Mouse (Mus musculus): ENCODE data around the gene Dtnb. TPM values are rescaled to one million over a fixed set of nuclear protein-coding genes. Genes with fewer than 3 reads are reported as not detected.

The Dtnb gene
- polyA plus RNA-seq, 1 experiment from 2014 or later, result 43.7 TPM

DNA sequence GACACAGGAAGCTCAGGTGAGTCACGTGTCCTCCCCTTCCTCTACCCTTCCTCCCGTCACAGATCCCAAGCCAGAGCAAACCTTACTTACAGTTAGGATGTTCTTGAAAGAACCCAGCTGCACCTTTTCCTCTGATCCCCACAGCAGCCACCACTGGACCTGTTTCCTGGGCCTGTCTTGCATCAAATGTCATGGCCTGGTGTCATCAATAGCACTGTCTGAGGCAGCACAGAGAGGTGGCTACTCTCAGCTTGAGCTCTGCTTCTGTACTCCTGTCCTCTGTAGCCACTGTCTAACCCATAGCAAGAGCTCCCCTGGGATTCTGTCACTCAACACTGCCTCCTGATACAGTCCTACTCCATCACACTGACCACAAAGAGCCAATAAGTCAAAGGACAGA lies 207.5 kb downstream of the Dtnb start:
- WGBS, result 59% methylated on average over 2 of the region's 2 CpGs
- peak overlapping the region; percentile 28; the same call in 1 of the 2 replicates for H3K27ac ChIP-seq
- H3K36me3 ChIP-seq, result 0 out of 2 replicates have a peak, but pooled peaks cover 5% of the 10 kb centered on the region
- no peak overlapping the region for H3K4me3 ChIP-seq
- H3K4me1 ChIP-seq, result peaks cover 50% of the 10 kb centered on the region
- H3K9me3 ChIP-seq (replicated peaks), result no peaks in the 10 kb centered on the region
- DNase-seq (ENCODE audit: low spot score), result no peak
- no peaks in the 10 kb centered on the region for H3K27me3 ChIP-seq (ENCODE audit: low read depth, poor library complexity, severe bottlenecking)

DNA sequence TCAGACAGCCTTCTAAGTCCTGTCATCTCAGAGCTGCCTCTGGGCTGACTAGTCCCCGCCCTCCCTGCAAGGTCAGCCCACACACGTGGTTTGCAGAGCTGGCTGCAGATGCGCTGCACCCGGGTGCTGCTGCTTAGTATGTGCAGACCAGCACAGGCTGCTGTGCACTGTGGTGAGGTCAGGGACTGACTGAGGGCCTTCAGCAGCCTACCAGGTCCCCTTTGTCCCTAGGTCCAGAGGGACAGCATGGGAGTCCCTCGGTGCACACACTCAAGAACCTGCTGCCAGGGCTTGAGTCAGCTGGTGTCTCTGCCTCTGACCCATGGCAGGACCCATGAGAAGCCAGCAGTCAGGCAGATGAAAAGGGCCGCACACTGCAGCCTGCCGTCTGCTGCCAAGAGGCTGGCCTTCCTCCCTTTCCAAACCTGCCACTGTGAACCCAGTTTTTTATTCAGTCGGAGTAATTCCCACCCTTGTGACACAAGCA lies 208.3 kb downstream of the Dtnb start:
- Histone ChIP-seq H3K27ac (peak overlapping the region; percentile 84), H3K4me3 (no peak overlapping the region), H3K9me3 (replicated peaks) (no peaks in the 10 kb centered on the region), H3K36me3 (0 out of 2 replicates have a peak, but pooled peaks cover 5% of the 10 kb centered on the region), H3K4me1 (peaks cover 56% of the 10 kb centered on the region), H3K27me3 (ENCODE audit: low read depth, poor library complexity, severe bottlenecking) (no peaks in the 10 kb centered on the region)
- DNase-seq (ENCODE audit: low spot score), result peak; percentile 70
- 20% methylated on average over 8 of the region's 8 CpGs for WGBS

DNA sequence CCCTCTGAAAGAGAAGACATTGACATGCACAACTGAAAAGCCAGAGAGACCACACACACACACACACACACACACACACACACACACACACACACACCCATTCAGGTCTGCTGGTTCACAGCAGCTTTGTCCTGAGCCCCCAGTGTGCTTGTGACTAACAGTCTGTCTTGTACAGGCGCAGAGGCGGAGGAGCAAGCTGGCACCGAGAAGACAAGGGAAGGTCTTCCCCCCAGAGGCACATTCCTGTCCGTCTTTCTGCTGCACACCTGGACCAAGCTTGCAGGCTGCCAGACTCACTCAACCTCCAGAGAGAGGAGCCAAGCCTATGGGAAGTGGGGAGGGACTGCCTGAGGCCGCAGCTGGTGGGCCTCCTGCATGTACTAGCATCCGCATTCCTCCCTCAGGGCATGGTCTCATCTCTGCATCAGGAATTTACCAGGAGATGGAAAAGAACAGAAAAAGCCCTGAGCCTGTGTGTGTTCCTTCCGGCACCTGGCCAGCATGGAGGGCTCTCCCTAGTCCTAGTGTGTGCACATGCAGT lies 208.8 kb downstream of the Dtnb start:
- WGBS, result 51% methylated on average over 7 of the region's 7 CpGs

DNA sequence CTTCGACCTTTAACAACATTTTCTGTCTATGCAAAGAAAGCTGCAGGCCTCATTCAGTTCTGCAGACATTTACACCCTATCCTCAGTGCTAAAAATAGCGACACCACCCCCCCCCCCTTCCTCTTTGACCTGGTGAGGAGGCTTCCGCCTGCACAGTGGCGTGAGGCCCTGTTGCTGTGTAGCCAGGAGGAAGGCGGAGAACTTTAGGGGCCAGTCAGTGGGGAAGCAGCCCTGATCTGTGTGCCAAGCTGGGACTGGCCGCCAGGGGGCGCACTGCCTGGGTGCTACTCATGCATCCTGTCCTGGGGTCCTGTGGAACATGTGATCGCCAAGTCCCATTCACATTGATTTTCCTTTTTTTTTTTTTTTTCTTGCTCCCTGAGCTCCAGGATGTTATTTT lies 209.3 kb downstream of the Dtnb start:
- H3K27me3 ChIP-seq (ENCODE audit: low read depth, poor library complexity, severe bottlenecking), result no peaks in the 10 kb centered on the region
- peak; percentile 96 for DNase-seq (ENCODE audit: low spot score)
- peak overlapping the region; percentile 12 for H3K4me3 ChIP-seq
- H3K9me3 ChIP-seq (replicated peaks), result no peaks in the 10 kb centered on the region
- no peaks in the 10 kb centered on the region for H3K36me3 ChIP-seq
- peaks cover 56% of the 10 kb centered on the region for H3K4me1 ChIP-seq
- H3K27ac ChIP-seq, result peak overlapping the region; percentile 84
- 9% methylated on average over 8 of the region's 8 CpGs for WGBS

More for the DNA sequence above, 208.8 kb downstream of the Dtnb start:
- peak overlapping the region; percentile 12 for H3K4me3 ChIP-seq
- no peaks in the 10 kb centered on the region for H3K9me3 ChIP-seq (replicated peaks)
- no peaks in the 10 kb centered on the region for H3K27me3 ChIP-seq (ENCODE audit: low read depth, poor library complexity, severe bottlenecking)
- peaks cover 56% of the 10 kb centered on the region for H3K4me1 ChIP-seq
- 0 out of 2 replicates have a peak, but pooled peaks cover 1% of the 10 kb centered on the region for H3K36me3 ChIP-seq
- peak; percentile 58 for DNase-seq (ENCODE audit: low spot score)
- H3K27ac ChIP-seq, result peak overlapping the region; percentile 84

DNA sequence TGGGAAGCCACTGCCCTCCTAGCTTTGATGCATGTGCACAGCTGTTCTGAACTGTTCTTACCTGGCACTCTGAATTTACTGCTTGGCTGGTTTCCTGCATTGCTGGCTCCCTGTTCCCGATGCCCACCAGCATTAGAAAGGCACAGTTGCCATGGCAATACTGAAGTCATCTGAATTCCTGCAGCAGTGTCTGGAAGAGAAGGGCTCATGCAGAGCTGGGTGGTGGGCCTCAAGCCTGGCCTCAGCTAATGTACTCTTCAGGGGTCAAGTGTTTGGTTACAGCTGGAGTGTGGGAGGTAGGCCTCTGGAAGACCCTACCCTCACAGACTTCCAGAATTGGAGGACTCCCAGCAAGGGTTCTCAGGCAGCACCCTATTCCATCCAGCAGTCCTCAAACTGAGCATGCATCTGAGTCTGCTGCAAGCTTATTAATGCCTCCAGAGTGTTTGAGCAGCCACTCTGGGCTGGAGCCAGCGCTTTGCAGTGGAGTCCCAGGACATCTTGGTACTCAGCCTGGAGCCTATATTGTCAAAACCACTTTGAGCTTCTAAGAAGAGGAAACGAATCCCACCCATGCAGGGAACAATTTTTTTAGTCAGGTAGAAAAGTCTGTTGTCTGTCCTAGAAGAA lies 211.1 kb downstream of the Dtnb start:
- DNase-seq (ENCODE audit: low spot score), result no peak
- 71% methylated on average over 3 of the region's 3 CpGs for WGBS
- Histone ChIP-seq H3K27me3 (ENCODE audit: low read depth, poor library complexity, severe bottlenecking) (no peaks in the 10 kb centered on the region), H3K4me1 (peaks cover 73% of the 10 kb centered on the region), H3K36me3 (no peaks in the 10 kb centered on the region), H3K9me3 (replicated peaks) (no peaks in the 10 kb centered on the region), H3K4me3 (no peak overlapping the region), H3K27ac (no peak overlapping the region; the same call in 1 of the 2 replicates)

DNA sequence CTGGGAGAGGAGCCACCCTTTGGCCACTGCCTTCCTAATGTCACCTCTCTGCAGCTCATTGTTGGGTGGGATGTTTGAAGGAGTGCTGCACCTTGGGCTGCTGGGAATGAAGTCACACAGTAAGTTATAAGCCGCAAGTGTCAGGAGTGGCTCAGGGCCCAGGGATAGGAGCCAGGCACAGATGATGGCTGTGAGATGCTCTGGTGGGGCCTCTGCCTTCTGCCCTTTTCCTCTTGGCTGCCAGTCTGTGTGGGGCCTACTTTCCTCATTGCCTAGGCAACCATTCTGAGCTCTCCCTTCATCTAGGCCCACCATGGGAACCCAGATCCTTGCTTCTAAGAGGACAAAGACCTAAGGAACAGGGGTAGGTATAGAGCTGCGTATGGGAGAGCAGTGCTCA lies 212.1 kb downstream of the Dtnb start:
- Histone ChIP-seq H3K36me3 (no peaks in the 10 kb centered on the region), H3K27me3 (ENCODE audit: low read depth, poor library complexity, severe bottlenecking) (no peaks in the 10 kb centered on the region), H3K27ac (peak overlapping the region; percentile 8; the same call in 1 of the 2 replicates), H3K4me1 (peaks cover 82% of the 10 kb centered on the region), H3K4me3 (no peak overlapping the region), H3K9me3 (replicated peaks) (no peaks in the 10 kb centered on the region)
- 93% methylated on average over 2 of the region's 2 CpGs for WGBS
- DNase-seq (ENCODE audit: low spot score), result no peak

DNA sequence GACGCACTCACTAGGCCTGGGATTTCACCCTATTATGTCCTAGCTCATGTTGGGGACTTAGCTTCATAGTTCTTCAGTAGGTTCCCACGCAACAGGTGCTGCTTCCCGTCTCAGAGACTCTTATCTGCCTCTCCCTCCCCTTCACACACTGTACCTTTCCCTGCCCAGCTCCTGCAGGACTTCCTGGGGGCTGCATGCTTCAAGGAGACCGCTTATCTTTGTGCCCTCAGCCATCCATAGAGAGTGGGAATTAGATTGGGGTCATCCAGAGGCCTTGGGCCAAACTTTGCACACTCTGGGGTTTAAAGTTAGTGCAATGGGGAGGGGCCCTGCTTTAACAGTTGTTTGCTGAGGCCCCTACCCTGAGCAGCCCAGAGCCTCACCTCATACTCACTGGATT lies 212.5 kb downstream of the Dtnb start:
- peaks cover 82% of the 10 kb centered on the region for H3K4me1 ChIP-seq
- peak overlapping the region; percentile 12; the same call in 1 of the 2 replicates for H3K27ac ChIP-seq
- DNase-seq (ENCODE audit: low spot score), result no peak
- H3K4me3 ChIP-seq, result no peak overlapping the region
- no peaks in the 10 kb centered on the region for H3K9me3 ChIP-seq (replicated peaks)
- H3K36me3 ChIP-seq, result no peaks in the 10 kb centered on the region
- H3K27me3 ChIP-seq (ENCODE audit: low read depth, poor library complexity, severe bottlenecking), result no peaks in the 10 kb centered on the region
- 66% methylated on average over 4 of the region's 4 CpGs for WGBS

DNA sequence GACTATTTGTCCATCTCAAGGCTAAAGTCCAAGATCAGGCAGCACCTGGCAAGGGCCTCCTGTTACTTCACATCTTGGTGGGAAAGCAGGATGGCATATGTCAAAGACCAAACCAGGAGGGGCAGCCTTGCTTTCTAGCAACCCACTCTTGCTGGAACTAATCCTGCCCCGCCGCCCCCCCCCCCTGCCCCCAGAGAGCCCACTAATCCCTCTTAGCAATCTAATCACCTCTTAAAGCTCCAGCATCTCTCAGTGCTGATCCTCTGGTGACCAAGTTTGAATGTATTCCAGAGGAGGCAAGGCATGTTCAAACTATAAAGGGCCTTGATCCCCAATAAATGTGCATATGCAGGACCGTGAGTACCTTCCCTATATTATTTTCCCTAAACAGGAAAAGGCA lies 214.9 kb downstream of the Dtnb start:
- H3K27ac ChIP-seq, result no peak overlapping the region
- no peak overlapping the region for H3K4me3 ChIP-seq
- WGBS, result 50% methylated on average over 3 of the region's 3 CpGs
- peaks cover 69% of the 10 kb centered on the region for H3K4me1 ChIP-seq
- no peaks in the 10 kb centered on the region for H3K36me3 ChIP-seq
- DNase-seq (ENCODE audit: low spot score), result no peak
- H3K9me3 ChIP-seq (replicated peaks), result no peaks in the 10 kb centered on the region
- no peaks in the 10 kb centered on the region for H3K27me3 ChIP-seq (ENCODE audit: low read depth, poor library complexity, severe bottlenecking)

DNA sequence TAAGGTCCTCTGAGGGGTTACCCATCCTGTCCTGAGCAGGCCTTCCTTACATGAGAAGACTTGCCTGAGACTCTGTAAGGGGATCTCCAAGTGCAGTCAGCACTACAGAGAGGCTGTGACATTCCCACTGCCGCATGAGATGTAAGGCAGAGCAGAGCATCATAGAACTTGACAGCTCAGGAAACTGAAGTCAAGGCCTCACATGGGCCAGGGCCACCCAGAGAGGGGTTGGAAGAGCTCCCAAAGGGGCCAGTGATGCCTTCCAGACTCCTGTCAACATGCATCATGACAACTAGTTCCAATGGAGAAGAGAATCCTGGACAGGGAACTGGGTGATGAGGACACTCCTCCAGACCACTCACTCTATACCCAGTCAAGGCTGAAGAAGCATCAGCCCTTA lies 215.4 kb downstream of the Dtnb start:
- no peaks in the 10 kb centered on the region for H3K27me3 ChIP-seq (ENCODE audit: low read depth, poor library complexity, severe bottlenecking)
- no peak overlapping the region for H3K4me3 ChIP-seq
- H3K36me3 ChIP-seq, result no peaks in the 10 kb centered on the region
- no peak for DNase-seq (ENCODE audit: low spot score)
- H3K9me3 ChIP-seq (replicated peaks), result no peaks in the 10 kb centered on the region
- 46% methylated on average over 1 of the region's 1 CpGs for WGBS
- peaks cover 67% of the 10 kb centered on the region for H3K4me1 ChIP-seq
- peak overlapping the region; percentile 74 for H3K27ac ChIP-seq

DNA sequence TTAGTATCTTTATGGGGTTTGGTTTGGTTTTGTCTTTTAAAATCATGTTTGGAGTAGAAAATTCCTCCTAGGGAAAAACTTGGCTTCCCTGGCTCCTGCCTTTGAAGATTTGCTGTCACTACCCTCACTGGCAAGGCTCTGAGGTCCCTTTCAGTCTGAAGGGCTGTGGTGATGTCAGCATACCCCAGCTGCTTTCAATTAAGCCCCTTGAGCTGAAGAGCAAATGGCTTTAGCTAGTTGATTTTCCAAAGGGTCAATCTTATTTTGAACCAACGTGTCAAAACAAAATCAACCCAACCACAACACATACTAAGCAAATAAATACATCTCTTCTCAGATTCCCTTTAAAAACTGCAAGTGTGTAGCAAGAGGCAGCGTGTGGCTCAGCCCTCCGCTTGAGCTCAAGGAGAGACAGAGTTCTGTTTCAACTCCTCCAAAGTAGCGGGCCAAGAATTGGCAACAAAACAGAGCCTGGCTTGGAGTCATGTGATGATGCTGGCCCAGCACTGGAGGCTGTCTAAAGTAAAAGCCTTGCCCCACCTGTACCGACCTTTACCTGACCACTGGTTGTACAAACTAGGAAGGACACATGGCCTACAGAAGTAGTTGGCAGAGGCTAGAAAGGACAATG lies 216.4 kb downstream of the Dtnb start:
- H3K36me3 ChIP-seq, result no peaks in the 10 kb centered on the region
- peaks cover 57% of the 10 kb centered on the region for H3K4me1 ChIP-seq
- DNase-seq (ENCODE audit: low spot score), result no peak
- H3K9me3 ChIP-seq (replicated peaks), result no peaks in the 10 kb centered on the region
- no peaks in the 10 kb centered on the region for H3K27me3 ChIP-seq (ENCODE audit: low read depth, poor library complexity, severe bottlenecking)
- 0 out of 2 replicates have a peak overlapping the region, but pooled peaks have one; percentile 1 for H3K4me3 ChIP-seq
- peak overlapping the region; percentile 74 for H3K27ac ChIP-seq
- WGBS, result 43% methylated on average over 5 of the region's 5 CpGs

DNA sequence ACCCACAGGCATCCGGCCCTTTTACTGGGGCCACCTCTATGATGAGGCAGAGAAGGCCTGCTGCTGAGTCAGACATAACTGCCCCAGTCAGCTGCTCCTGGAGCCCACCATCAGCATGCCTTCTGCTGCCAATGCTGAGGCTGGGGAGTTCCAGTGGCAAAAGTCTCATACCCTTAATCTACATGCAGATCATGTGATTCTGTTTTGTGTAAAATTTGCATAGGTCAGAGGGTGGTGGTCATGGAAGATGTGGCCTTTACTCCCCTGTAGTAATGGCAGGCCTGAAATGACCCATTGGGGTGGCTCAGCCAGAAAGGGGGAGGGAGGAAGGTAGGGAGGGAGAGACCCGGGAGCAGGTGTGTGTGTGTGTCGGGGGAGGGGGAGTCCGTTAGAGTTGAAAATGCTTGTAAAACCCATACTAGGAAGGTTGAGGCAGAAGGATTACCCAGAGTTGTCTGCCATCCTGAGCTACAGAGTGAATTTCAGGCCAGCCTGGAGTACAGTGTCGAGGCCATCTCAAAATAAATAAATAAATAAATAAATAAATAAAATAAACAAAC lies 217.5 kb downstream of the Dtnb start:
- Histone ChIP-seq H3K4me3 (no peak overlapping the region), H3K9me3 (replicated peaks) (no peaks in the 10 kb centered on the region), H3K27ac (peak overlapping the region; percentile 31; the same call in 1 of the 2 replicates), H3K27me3 (ENCODE audit: low read depth, poor library complexity, severe bottlenecking) (peaks cover 5% of the 10 kb centered on the region; the same call in 1 of the 2 replicates), H3K36me3 (no peaks in the 10 kb centered on the region), H3K4me1 (peaks cover 49% of the 10 kb centered on the region)
- DNase-seq (ENCODE audit: low spot score), result no peak
- WGBS, result 74% methylated on average over 5 of the region's 5 CpGs

DNA sequence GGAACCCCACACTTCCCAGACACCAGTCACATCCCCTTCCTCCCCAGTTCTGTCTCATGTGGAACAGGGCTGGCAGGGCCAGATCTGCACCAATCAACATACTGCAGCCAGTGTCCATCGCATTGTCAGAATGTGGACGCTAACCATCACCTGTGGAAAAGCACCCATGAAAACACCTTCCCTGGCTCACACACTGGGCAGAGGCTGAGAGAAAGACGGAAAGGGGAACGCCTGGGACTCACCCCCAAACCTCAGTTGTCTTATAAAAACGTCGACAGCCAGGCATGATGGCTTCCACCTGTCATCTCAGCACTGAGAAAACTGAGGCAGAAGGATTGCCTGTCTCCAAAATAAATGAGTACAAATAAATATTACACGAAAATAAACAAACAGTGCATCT lies 219.1 kb downstream of the Dtnb start:
- H3K4me3 ChIP-seq, result no peak overlapping the region
- 64% methylated on average over 7 of the region's 7 CpGs for WGBS
- H3K4me1 ChIP-seq, result peaks cover 44% of the 10 kb centered on the region
- H3K9me3 ChIP-seq (replicated peaks), result no peaks in the 10 kb centered on the region
- no peak for DNase-seq (ENCODE audit: low spot score)
- H3K36me3 ChIP-seq, result no peaks in the 10 kb centered on the region
- H3K27ac ChIP-seq, result no peak overlapping the region
- H3K27me3 ChIP-seq (ENCODE audit: low read depth, poor library complexity, severe bottlenecking), result peaks cover 5% of the 10 kb centered on the region; the same call in 1 of the 2 replicates

DNA sequence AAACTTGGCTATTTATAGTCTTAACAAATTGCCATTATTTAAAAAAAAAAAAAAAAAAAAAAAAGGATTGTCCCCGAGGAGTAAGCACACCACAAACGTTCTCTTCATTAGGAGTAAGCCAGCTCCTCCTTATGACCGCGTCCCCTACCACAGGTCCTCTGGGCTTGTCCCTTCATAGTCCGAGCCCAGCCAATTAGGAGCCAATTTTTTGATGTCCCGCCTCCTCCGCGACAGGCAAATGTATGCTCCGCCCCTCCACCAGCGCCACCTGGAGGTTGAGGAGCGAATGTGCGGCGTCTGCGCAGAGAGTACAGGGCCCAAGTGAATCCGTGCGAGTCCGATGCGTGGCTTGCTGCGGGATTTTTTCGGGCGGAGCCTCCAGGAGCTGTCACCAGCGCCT lies 219.6 kb downstream of the Dtnb start:
- Histone ChIP-seq H3K4me3 (peak overlapping the region; percentile 47), H3K4me1 (peaks cover 43% of the 10 kb centered on the region), H3K27ac (peak overlapping the region; percentile 80), H3K36me3 (no peaks in the 10 kb centered on the region), H3K9me3 (replicated peaks) (no peaks in the 10 kb centered on the region), H3K27me3 (ENCODE audit: low read depth, poor library complexity, severe bottlenecking) (peaks cover 5% of the 10 kb centered on the region; the same call in 1 of the 2 replicates)
- WGBS, result under 1% methylated on average over 22 of the region's 22 CpGs
- DNase-seq (ENCODE audit: low spot score), result peak; percentile 96

Data from limb, embryonic 10.5 days (tissue).